Mouse (Mus musculus) kidney, embryonic 14.5 days (tissue): ENCODE results near the gene Itprip. TPM values are rescaled to one million over a fixed set of nuclear protein-coding genes. Genes with fewer than 3 reads are reported as not detected.

Source experiments
- ATAC-seq: fragments of 200-750 bp; cut with Nextera tagmentation; 2 replicates; pipeline ENCODE4 v1.8.0; 2017; ENCODE audit warnings: moderate number of reproducible peaks, mild to moderate bottlenecking, moderate TSS enrichment, moderate library complexity; ENCODE audit not compliant: low FRiP score, low TSS enrichment
- H3K27ac ChIP-seq: fragments of 300-500 bp; sonication (generic); 2 replicates; pipeline ENCODE4 v1.5.1; 2014; ENCODE audit warnings: low read depth, mild to moderate bottlenecking, low read length, moderate library complexity, mixed read lengths
- H3K27me3 ChIP-seq: fragments of 300-500 bp; sonication (generic); 2 replicates; pipeline ENCODE4 v1.6.1; 2014; ENCODE audit warnings: mild to moderate bottlenecking, low read length; ENCODE audit not compliant: control insufficient read depth, insufficient read depth
- H3K36me3 ChIP-seq: fragments of 300-500 bp; sonication (generic); 2 replicates; pipeline ENCODE4 v1.6.1; 2014; ENCODE audit warnings: low read length, mixed read lengths; ENCODE audit not compliant: control insufficient read depth, insufficient read depth
- H3K4me1 ChIP-seq: fragments of 300-500 bp; sonication (generic); 2 replicates; pipeline ENCODE4 v1.6.1; 2014; ENCODE audit warnings: low read length, mixed read lengths; ENCODE audit not compliant: control insufficient read depth, insufficient read depth
- H3K4me2 ChIP-seq: fragments of 300-500 bp; sonication (generic); replicated peaks from 2 replicates; pipeline ENCODE4 v1.6.1; 2014; ENCODE audit warnings: low read depth, mild to moderate bottlenecking, low read length
- H3K4me3 ChIP-seq: fragments of 300-500 bp; sonication (generic); 2 replicates; pipeline ENCODE4 v1.5.1; 2014; ENCODE audit warnings: mild to moderate bottlenecking, low read length
- H3K9ac ChIP-seq: fragments of 300-500 bp; sonication (generic); 2 replicates; pipeline ENCODE4 v1.6.1; 2014; ENCODE audit warnings: low read depth, mild to moderate bottlenecking, low read length, moderate library complexity
- H3K9me3 ChIP-seq: fragments of 300-500 bp; sonication (generic); 2 replicates; pipeline ENCODE4 v1.6.1; 2016; ENCODE audit warnings: low read length; ENCODE audit not compliant: control insufficient read depth
- WGBS: fragments of 180-500 bp; shearing (Covaris S2); extraction: QIAGEN DNeasy Blood & Tissue Kit; methylation state at CpG from one replicate; pipeline ENCODE4 v1.1.7; 2014; 5-methylcytosine and 5-hydroxymethylcytosine counted together
- polyA plus RNA-seq: library from polyadenylated mRNA; unstranded; fragments of >200 nt; fragmentation: Nextera tagmentation; extraction: Ambion mirVana; gene quantifications from 2 replicates; pipeline ENCODE4 v1.2.1, GENCODE M21; 2014

The Itprip gene
- polyA plus RNA-seq, 1 experiment from 2014 or later: 14.6 TPM

GRCm38 (mm10) chr19:47908961-47909371 lies 10.1 kb downstream of the Itprip start:
- ATAC-seq: peak; percentile 37
- Histone ChIP-seq H3K9ac (0 out of 2 replicates have a peak overlapping the region, but pooled peaks have one; percentile 23), H3K4me2 (peak overlapping the region; percentile 51), H3K4me3 (peak overlapping the region; percentile 27; the same call in 1 of the 2 replicates), H3K27ac (no peak overlapping the region), H3K4me1 (peaks cover 19% of the 10 kb centered on the region), H3K36me3 (peaks cover 6% of the 10 kb centered on the region; the same call in 1 of the 2 replicates), H3K27me3 (no peaks in the 10 kb centered on the region), H3K9me3 (no peaks in the 10 kb centered on the region)
- 25% methylated on average over 6 of the region's 6 CpGs for WGBS

- Histone ChIP-seq H3K36me3 (peaks cover 6% of the 10 kb centered on the region; the same call in 1 of the 2 replicates), H3K9ac (no peak overlapping the region), H3K27me3 (no peaks in the 10 kb centered on the region), H3K27ac (no peak overlapping the region), H3K9me3 (no peaks in the 10 kb centered on the region), H3K4me2 (no peak overlapping the region), H3K4me1 (peaks cover 32% of the 10 kb centered on the region), H3K4me3 (no peak overlapping the region)
- WGBS: 79% methylated on average over 9 of the region's 9 CpGs
- ATAC-seq: no peak
Measured at GRCm38 (mm10) chr19:47907596-47907995, 11.5 kb downstream of the Itprip start.

GRCm38 (mm10) chr19:47905603-47906002 lies 13.5 kb downstream of the Itprip start:
- H3K9me3 ChIP-seq: no peaks in the 10 kb centered on the region
- no peaks in the 10 kb centered on the region for H3K27me3 ChIP-seq
- H3K36me3 ChIP-seq: no peaks in the 10 kb centered on the region; the same call in 1 of the 2 replicates
- whole genome bisulfite sequencing: 90% methylated on average over 5 of the region's 5 CpGs
- H3K4me1 ChIP-seq: peaks cover 44% of the 10 kb centered on the region
- H3K4me3 ChIP-seq: no peak overlapping the region
- no peak for ATAC-seq
- no peak overlapping the region for H3K9ac ChIP-seq
- no peak overlapping the region for H3K4me2 ChIP-seq
- H3K27ac ChIP-seq: no peak overlapping the region

GRCm38 (mm10) chr19:47905081-47905480 lies 14.0 kb downstream of the Itprip start:
- Histone ChIP-seq H3K4me3 (no peak overlapping the region), H3K9ac (no peak overlapping the region), H3K9me3 (no peaks in the 10 kb centered on the region), H3K36me3 (peaks cover 2% of the 10 kb centered on the region), H3K27ac (no peak overlapping the region), H3K27me3 (no peaks in the 10 kb centered on the region), H3K4me1 (peaks cover 39% of the 10 kb centered on the region), H3K4me2 (no peak overlapping the region)
- no peak for ATAC-seq
- WGBS: 66% methylated on average over 4 of the region's 4 CpGs

GRCm38 (mm10) chr19:47903679-47904078 lies 15.4 kb downstream of the Itprip start:
- ATAC-seq: 0 out of 2 replicates have a peak, but pooled peaks have one; percentile 21
- Histone ChIP-seq H3K36me3 (peaks cover 4% of the 10 kb centered on the region), H3K27ac (no peak overlapping the region), H3K4me1 (peaks cover 27% of the 10 kb centered on the region), H3K4me3 (no peak overlapping the region), H3K27me3 (no peaks in the 10 kb centered on the region), H3K9ac (no peak overlapping the region), H3K4me2 (no peak overlapping the region), H3K9me3 (no peaks in the 10 kb centered on the region)
- WGBS: 66% methylated on average over 4 of the region's 4 CpGs

- Histone ChIP-seq H3K9ac (no peak overlapping the region), H3K27ac (peak overlapping the region; percentile 47), H3K4me2 (no peak overlapping the region), H3K9me3 (no peaks in the 10 kb centered on the region), H3K36me3 (peaks cover 8% of the 10 kb centered on the region), H3K4me3 (no peak overlapping the region), H3K27me3 (no peaks in the 10 kb centered on the region), H3K4me1 (peaks cover 25% of the 10 kb centered on the region)
- WGBS: 51% methylated on average over 13 of the region's 13 CpGs
- 0 out of 2 replicates have a peak, but pooled peaks have one; percentile 26 for ATAC-seq
Measured at GRCm38 (mm10) chr19:47902316-47903201, 16.5 kb downstream of the Itprip start.

- Histone ChIP-seq H3K9ac (no peak overlapping the region), H3K27me3 (no peaks in the 10 kb centered on the region), H3K4me2 (no peak overlapping the region), H3K4me1 (peaks cover 25% of the 10 kb centered on the region), H3K27ac (no peak overlapping the region), H3K36me3 (peaks cover 28% of the 10 kb centered on the region), H3K9me3 (no peaks in the 10 kb centered on the region), H3K4me3 (no peak overlapping the region)
- ATAC-seq: no peak
- 86% methylated on average over 10 of the region's 10 CpGs for WGBS
Measured at GRCm38 (mm10) chr19:47900558-47900957, 18.5 kb downstream of the Itprip start.

GRCm38 (mm10) chr19:47900012-47900411 lies 19.1 kb downstream of the Itprip start:
- Histone ChIP-seq H3K9me3 (no peaks in the 10 kb centered on the region), H3K36me3 (peaks cover 32% of the 10 kb centered on the region), H3K27ac (no peak overlapping the region), H3K4me2 (no peak overlapping the region), H3K9ac (no peak overlapping the region), H3K4me3 (no peak overlapping the region), H3K4me1 (peaks cover 25% of the 10 kb centered on the region), H3K27me3 (no peaks in the 10 kb centered on the region)
- 70% methylated on average over 6 of the region's 6 CpGs for WGBS
- ATAC-seq: no peak

- Histone ChIP-seq H3K27me3 (no peaks in the 10 kb centered on the region), H3K4me1 (peaks cover 21% of the 10 kb centered on the region), H3K9me3 (no peaks in the 10 kb centered on the region), H3K4me3 (no peak overlapping the region), H3K4me2 (no peak overlapping the region), H3K27ac (no peak overlapping the region), H3K9ac (no peak overlapping the region), H3K36me3 (peaks cover 41% of the 10 kb centered on the region)
- 76% methylated on average over 8 of the region's 8 CpGs for WGBS
- no peak for ATAC-seq
Measured at GRCm38 (mm10) chr19:47898472-47899079, 20.5 kb downstream of the Itprip start.
